Comparison of ENCODE assay signal across 11 mouse cellular contexts in the genomic region with DNA sequence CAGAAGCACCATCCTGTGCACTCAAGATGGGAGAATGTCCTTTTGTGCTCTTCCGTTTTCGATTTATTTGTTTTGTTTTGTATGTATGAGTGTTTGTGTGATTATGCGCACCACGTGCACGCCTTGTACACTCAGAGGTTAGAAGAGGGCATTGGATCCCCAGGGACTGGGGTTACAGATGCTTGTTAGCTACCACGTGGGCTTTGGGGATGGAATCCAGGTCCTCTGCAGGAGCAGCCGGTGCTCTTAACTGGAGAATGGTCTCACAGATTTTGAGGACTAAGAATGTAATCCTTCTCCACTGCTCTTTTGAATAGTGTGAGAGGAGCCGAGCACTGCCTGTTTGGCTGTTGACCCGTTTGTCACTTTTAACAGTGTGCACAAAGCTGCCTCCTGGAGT.
A peak's percentile ranks its signal among the peaks of the same experiment; 100 is the strongest.
DNase-seq lines count a peak whose midpoint lies in the region; ATAC-seq and TF ChIP-seq lines count a peak whose summit lies in the region.
"Had no signal": no experiment of that assay in that cellular context is flagged by ENCODE, and none has a peak within 500 bp of the region (broad histone marks: within the 10 kb centered on the region; RNA-seq: fewer than 3 reads in every experiment).

No protein-coding gene starts in this region.

- no peaks in the 10 kb centered on the region for H3K36me3 ChIP-seq in midbrain, postnatal 0 days (ENCODE audit: insufficient read depth, low read length)
- H3K36me3 ChIP-seq: hindbrain, embryonic 10.5 days; intestine, embryonic 15.5 days had no signal

- peaks cover 37% of the 10 kb centered on the region for H3K4me1 ChIP-seq in cerebellum, adult 2 months (ENCODE audit: control insufficient read depth, insufficient read depth, low read length)
- H3K4me1 ChIP-seq in midbrain, postnatal 0 days (ENCODE audit: insufficient read depth, low read length) = no peaks in the 10 kb centered on the region; the same call in 1 of the 2 replicates
- H3K4me1 ChIP-seq: forebrain, embryonic 13.5 days; intestine, embryonic 15.5 days had no signal

- no peak overlapping the region for H3K9ac ChIP-seq in midbrain, postnatal 0 days (replicated peaks; ENCODE audit: low read length, poor library complexity, severe bottlenecking)
- H3K9ac ChIP-seq: forebrain, embryonic 13.5 days; intestine, embryonic 15.5 days had no signal

- DNase-seq in cerebellum, adult 11 months = peak; percentile 39
- no peak for DNase-seq in cerebellum, postnatal 4 days (ENCODE audit: low spot score in 2 of 2)
- peak; percentile 15 for DNase-seq in kidney, postnatal 10 days
- DNase-seq in kidney, adult 11 months = no peak
- DNase-seq in cerebellum, adult 2 months = peak in 1 of 2 experiments; percentile 64
- peak; percentile 23 to 35 for DNase-seq in heart, postnatal 10 days
- DNase-seq in midbrain, postnatal 0 days (ENCODE audit: low spot score) = no peak
- DNase-seq: thymus, postnatal 4 days had no signal

- no peaks in the 10 kb centered on the region for H3K27me3 ChIP-seq in cerebellum, adult 2 months (ENCODE audit: control insufficient read depth, insufficient read depth, low read length)
- no peaks in the 10 kb centered on the region for H3K27me3 ChIP-seq in midbrain, postnatal 0 days (ENCODE audit: insufficient read depth, low read length)
- H3K27me3 ChIP-seq: forebrain, embryonic 13.5 days; intestine, embryonic 15.5 days had no signal

- TF ChIP-seq CTCF in cerebellum, adult 2 months (IDR thresholded peaks at IDR 0.05; ENCODE audit: borderline replicate concordance, insufficient read depth, low read depth, low read length) = no peak
- TF ChIP-seq CTCF in midbrain, postnatal 0 days (IDR thresholded peaks at IDR 0.05) = no peak

- H3K4me2 ChIP-seq in midbrain, postnatal 0 days (ENCODE audit: low read depth, low read length, poor library complexity, severe bottlenecking) = no peak overlapping the region
- H3K4me2 ChIP-seq: forebrain, embryonic 13.5 days; intestine, embryonic 15.5 days had no signal

- H3K9me3 ChIP-seq in midbrain, postnatal 0 days (ENCODE audit: low read length) = no peaks in the 10 kb centered on the region
- H3K9me3 ChIP-seq: forebrain, embryonic 13.5 days; hindbrain, embryonic 10.5 days; intestine, embryonic 15.5 days had no signal

- peak overlapping the region; percentile 33; the same call in 1 of the 2 replicates for H3K27ac ChIP-seq in cerebellum, adult 2 months (ENCODE audit: insufficient read depth, low read length)
- H3K27ac ChIP-seq in midbrain, postnatal 0 days (ENCODE audit: low read depth, low read length) = no peak overlapping the region
- H3K27ac ChIP-seq: forebrain, embryonic 13.5 days; hindbrain, embryonic 10.5 days; intestine, embryonic 15.5 days had no signal

- no peak for TF ChIP-seq POLR2A in cerebellum, adult 2 months (IDR thresholded peaks at IDR 0.05; ENCODE audit: borderline replicate concordance, insufficient read depth, low read length)

- ATAC-seq in midbrain, postnatal 0 days (ENCODE audit: low FRiP score) = no peak
- ATAC-seq: forebrain, embryonic 13.5 days; intestine, embryonic 15.5 days had no signal

- 31% methylated on average over 9 of the region's 9 CpGs for WGBS in cerebellum, adult 2 months
- WGBS in midbrain, postnatal 0 days = 65% methylated on average over 9 of the region's 9 CpGs

- no peak overlapping the region for H3K4me3 ChIP-seq in cerebellum, adult 2 months (replicated peaks; ENCODE audit: insufficient read depth, low read depth, low read length)
- no peak overlapping the region for H3K4me3 ChIP-seq in midbrain, postnatal 0 days (ENCODE audit: low read depth, low read length)
- H3K4me3 ChIP-seq: forebrain, embryonic 13.5 days; hindbrain, embryonic 10.5 days; intestine, embryonic 15.5 days had no signal

- intact Hi-C loops in heart, postnatal 10 days (cut with DNase I) = no loop called here

Comparison
In these comparisons a context has a peak if more than half of its experiments do, and no peak if none do; other contexts are left out.
1. DNase-seq: peak in cerebellum, adult 11 months (single experiment), kidney, postnatal 10 days (single experiment) and heart, postnatal 10 days (2 of 2); none in cerebellum, postnatal 4 days (0 of 2), kidney, adult 11 months (single experiment) and midbrain, postnatal 0 days (single experiment).